Mouse (Mus musculus): ENCODE data around the gene Pdzd8. TPM values are rescaled to one million over a fixed set of nuclear protein-coding genes. Genes with fewer than 3 reads are reported as not detected.

Pdzd8 gene
- total RNA-seq, 2 experiments from 2014 or later = 46.7 to 62.5 TPM

DNA sequence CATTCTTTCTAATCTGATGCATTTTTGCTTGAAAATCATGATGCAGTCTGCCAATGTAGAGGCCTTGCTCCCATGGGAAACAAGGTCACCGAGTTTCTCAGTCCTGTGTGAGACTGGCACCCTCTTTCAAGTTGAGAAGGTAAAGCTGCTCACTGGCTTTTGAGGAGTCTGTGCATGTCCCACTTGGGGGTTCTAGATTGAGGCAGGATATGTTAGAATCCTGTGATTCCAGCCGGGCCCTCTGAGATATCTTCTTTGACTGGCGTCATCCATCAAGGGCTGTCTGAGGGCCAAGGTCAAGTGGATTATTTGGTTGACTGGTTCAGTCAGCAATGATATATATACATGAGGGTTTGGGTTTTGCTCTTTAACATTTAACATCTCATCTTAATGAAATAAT is 63.6 kb downstream of the Pdzd8 start:
- ATAC-seq (replicated peaks; ENCODE audit: poor library complexity) = no peak

DNA sequence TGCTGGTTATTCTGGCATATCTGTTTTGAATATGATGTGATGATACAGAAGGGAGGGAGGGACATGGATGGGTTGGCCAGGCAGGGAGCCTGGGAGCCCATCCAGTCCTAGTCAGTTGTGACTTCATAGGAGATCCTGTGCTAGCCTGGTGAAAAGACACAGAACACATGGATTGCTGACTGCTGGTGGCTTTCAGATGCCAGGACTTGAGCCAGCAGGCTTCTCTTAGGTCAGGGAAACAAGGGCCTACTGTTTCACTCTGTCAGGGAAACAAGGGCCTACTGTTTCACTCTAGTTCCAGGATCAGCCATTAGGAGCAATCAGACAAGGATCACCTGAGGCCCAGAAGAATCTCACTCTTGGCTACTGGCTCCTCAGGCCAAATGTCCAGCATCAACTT is 64.7 kb downstream of the Pdzd8 start:
- ATAC-seq (replicated peaks; ENCODE audit: poor library complexity) = no peak

DNA sequence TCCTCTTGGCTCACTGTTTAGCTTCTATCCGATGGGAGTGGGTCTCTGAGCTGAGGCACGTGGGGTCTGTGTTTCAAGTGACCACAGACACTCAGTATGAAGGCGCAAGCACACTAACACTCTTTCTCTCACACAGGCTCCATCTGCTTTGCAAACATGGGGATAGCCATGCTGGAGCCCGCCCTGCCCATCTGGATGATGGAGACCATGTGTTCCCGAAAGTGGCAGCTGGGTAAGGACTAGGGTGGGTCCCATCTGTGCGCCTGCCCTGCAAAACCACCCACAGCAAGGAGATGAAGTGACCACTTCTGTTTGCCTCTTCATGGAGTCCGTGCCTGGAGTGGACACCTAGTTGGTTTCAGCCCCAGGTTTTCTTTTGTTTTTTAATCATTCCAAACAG is 69.2 kb downstream of the Pdzd8 start:
- no peak for ATAC-seq (replicated peaks; ENCODE audit: poor library complexity)

DNA sequence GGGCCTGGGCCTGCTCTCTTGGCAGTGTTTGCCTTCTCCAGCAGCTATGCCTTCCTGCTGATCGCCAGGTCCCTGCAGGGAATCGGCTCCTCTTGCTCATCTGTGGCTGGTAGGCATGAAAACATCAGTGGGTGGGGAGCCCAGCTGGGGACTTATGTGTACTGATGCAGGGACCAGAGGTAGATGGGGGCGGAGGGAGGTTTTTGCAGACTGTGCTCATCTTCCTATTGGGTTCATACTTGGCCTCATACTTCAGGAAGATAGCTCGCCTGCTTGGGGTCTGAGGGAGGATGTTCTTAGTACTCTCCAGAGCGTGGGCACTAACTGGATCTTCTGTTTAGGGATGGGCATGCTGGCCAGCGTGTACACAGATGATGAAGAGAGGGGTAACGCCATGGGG is 72.4 kb downstream of the Pdzd8 start:
- no peak for ATAC-seq (replicated peaks; ENCODE audit: poor library complexity)

DNA sequence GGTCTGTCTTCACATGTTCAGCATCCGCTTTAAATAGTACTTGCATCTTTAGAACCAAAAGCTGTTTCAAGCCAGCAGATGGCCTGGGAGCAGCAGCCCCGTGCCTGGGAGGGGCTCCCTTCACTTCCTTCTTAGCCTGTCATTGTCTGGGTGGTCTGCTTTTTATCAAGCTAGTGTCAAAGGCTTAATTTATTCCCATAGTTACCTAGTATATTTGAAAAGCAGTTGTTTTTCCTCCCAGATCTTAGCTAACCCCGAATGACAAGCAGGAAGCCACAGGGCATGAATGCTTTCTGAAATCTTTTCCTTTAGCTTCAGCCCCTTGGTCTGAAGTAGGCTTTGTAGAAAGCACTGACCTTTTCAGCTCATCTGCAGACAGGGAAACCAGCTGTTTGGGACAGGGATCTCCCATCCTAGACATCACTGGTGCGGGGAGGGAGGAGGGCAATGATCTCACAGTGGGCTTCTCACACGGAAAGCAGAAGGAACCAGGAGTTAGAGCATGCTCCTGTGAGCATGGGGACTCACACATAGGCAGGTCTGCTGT is 78.1 kb downstream of the Pdzd8 start:
- 0 out of 2 replicates have a peak, but pooled peaks have one; percentile 17 for ATAC-seq (replicated peaks; ENCODE audit: poor library complexity)

DNA sequence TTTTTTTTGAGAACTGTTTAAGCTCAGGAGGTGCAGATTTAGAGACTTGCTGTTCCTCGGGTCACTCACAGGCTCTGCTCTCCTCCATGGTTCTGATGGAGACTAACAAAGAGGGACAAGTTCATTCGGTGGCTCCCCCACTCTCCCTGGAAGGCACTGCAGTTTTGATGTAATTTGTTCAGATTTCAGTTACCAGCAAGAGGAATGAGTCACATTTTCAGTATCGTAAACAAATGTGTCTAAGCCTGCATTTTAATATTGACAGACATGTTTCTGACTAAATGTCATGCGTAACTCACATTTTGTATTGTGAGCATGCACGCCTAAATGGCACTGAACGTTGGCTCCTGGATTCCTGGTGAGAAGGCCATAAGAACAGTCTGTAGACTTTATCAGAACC is 79.7 kb downstream of the Pdzd8 start:
- ATAC-seq (replicated peaks; ENCODE audit: poor library complexity) = no peak

DNA sequence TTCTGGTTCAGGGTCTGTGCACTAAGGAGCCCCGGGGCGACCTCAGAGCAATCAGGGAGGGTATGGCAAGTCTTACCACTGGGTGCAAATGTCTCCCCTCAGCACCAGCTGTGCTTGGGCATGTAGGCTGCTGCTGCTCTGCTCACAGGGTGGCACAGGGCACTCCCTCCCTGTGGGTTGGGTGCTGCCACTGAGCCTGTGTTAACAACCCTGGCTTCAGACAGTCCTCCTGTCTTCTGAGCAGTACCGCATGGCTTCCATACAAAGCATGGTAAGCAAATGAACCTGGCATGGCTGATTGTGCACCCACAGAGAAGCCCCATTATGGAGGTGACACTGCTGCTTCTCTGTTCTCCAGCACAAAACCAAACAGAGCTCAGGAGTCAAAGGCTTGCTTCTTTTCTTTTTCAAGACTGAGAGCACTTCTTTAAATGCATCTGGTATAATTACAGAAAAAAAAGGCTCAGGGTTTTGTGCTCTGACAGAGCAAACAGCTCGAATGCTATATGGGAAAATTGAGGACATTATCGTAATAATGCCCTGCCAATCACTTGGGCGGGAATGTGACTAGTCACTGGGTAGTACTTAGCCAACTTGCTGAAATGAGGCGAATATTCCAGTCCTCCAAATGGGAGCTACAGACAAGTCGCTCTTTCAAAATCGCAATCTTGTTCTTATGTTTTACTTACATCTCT is 80.6 kb downstream of the Pdzd8 start:
- ATAC-seq (replicated peaks; ENCODE audit: poor library complexity) = 0 out of 2 replicates have a peak, but pooled peaks have one; percentile 9

DNA sequence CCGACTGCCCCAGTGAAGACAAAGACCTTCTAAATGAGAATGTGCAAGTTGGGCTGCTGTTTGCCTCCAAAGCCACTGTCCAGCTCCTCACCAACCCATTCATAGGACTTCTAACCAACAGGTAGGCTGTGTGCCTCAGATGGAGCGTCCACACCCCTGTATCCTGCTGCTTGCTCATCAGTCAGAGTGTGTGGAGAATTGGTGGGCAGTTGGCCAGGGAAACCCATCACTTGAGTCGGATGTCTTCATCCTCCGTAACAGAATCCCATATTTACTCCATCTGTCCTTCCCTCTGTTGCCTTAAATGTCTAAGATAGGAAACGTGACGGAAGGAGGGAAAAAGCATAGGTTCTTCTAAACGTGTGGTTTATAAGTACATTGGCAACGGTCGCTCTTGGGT is 82.4 kb downstream of the Pdzd8 start:
- ATAC-seq (replicated peaks; ENCODE audit: poor library complexity) = no peak

DNA sequence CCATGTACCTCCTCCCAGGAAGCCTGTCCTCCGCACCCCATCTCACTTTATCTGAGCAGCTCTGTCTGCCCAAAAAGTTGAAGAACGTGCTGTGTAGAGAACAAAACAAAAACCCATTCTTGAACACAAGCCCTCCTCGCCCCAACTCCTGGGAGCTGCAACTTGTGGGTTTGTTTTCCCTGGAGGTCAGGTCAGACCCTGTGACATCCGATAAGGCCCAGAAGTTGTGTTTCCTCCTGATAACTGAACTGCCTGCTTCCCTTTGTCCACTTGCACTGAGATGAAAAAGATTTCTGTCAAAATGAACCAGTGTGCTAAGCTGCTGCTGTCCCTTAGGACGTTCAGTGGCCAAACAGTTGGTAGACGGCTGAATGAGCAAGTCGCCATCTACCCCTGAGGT is 84.0 kb downstream of the Pdzd8 start:
- ATAC-seq (replicated peaks; ENCODE audit: poor library complexity) = peak; percentile 30

DNA sequence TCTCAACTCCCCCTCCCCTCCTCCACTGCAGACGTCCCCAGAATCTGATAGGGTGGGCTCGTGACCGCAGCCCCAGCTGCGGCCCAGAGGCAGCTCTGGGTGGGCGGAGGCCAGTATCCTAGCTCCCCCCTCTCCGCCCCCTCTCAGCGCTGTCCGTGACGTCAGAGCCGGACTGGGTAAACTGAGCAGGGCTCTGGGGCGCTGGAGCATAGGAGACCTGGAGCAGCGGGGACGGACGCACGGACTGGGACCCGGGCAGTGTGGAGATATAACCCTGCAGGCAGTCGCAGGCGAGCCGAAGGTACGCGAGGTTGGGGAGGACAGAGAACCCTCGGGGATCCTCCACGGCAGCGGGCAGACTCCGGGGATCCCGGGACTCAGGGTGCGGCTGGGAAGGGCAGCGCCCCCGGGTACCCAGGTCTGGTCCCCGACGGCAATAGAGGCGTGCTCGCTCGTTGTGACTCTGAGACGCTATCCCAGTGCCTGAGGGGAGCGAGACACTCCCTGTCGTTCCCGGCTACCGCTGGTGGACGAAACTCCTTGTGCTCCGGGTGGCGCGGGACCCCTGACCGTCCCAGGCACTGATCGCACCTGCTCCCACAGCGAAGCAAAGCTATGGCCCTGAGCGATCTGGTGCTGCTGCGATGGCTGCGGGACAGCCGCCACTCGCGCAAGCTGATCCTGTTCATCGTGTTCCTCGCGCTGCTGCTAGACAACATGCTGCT is 84.7 kb downstream of the Pdzd8 start, which contains the start of gene Slc18a2:
Slc18a2 (plus strand) TSS at position 179 of the 725 bp plus-strand sequence.
- ATAC-seq (replicated peaks; ENCODE audit: poor library complexity) = peak; percentile 65

DNA sequence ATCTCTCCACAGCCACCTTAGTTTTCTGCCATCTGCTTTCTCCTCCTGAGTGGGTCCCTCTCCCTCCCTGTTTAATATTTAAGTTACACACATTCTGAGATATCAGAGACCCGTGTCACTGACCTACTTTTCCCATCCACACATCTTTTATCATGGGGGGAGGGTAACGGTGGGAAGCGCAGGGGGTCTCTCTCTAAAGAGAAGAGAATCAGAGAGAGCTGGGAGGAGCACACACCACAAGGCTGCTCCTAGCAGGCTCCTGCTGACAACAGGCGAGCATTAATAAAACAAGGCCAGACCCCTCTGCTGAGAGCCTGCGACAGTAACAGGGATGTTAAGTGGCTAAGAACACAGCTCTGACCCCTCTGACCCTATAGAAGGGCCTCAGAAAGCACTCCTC is 85.9 kb downstream of the Pdzd8 start:
- no peak for ATAC-seq (replicated peaks; ENCODE audit: poor library complexity)

DNA sequence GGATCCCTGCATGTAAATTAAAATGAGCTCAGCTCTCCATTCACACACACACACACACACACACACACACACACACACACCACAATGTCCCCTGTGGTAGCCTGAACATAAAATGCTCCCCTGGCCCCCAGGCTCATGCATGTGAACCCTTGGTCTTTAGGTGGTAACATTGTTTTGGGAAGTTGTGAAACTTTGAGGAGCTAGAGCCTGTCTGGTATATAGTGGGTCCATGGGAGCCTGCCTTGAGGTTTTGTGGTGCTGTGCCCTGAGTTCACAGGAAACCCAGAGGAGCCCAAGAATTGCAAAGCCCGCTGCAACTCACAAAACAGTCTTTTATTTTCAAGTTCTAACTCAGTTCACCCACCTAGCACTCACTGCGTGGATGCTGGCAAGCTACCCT is 92.9 kb downstream of the Pdzd8 start:
- ATAC-seq (replicated peaks; ENCODE audit: poor library complexity) = peak; percentile 66

DNA sequence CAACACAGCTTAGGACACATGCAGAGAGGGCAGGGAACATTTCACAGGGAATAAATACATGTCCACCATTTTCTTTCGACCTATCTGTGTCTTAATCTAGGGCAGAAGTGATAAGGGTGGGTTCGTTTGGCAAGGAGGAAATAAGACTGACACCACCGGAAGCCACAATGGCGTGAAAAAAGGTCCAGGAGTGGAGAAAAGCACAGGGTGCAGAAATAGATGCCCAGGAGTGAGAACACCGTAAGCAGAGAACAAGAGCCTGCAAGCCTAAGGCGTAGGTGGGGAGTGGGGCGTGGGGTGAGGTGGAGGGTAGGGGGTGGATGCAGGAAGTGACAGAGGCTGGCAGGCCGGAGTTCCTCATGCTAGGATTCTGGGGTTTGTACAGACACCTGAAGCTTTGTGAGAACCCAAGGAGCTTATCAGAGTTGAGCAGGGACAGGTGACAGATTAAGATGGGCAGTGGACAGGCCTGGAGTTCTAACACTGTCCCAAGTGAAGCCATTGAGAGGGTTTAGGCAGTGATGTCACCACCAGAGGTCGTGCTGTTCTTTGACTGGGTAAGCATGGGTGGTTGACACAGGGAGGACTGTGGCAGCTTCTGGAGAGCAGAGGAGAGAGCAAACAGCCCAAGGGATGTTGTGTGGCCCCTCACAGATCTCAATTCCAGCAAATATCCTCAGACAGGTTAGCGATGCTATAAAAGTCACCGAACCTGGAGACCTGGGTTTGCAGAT is 96.9 kb downstream of the Pdzd8 start:
- peak; percentile 62 for ATAC-seq (replicated peaks; ENCODE audit: poor library complexity)

DNA sequence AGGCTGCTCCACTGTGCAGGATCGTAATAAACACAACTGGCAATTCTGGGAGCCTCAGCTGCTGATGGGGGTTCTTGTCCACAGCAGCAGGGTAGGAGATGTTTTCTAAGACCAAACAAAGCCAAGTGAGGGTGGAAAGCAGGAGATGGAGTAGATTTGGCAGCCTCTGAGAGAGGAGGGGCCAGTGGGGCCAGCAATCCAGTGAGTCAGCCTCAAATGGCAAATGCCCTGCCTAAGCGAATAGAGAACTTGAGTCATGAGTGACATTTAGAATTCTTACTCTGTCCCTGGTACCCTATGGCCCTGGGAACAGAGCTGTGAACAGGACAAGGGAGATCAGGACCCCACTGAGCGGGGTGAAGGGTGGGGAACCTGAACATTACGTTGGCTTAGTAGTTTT is 97.4 kb downstream of the Pdzd8 start:
- ATAC-seq (replicated peaks; ENCODE audit: poor library complexity) = peak; percentile 9; the same call in 1 of the 2 replicates

Other genes starting within 250 kb of the Pdzd8 start
- gene Vax1, start 175.7 kb downstream of the Pdzd8 start, total RNA-seq (2015) = not detected in 2 replicates
- gene Vax1, start 175.7 kb downstream of the Pdzd8 start, total RNA-seq (2017) = not detected in 2 replicates
- not detected in 2 replicates for gene Kcnk18, start 126.6 kb downstream of the Pdzd8 start, total RNA-seq (2015)
- not detected in 2 replicates for gene Kcnk18, start 126.6 kb downstream of the Pdzd8 start, total RNA-seq (2017)
- 4.6 and 9.5 TPM in 2 replicates for gene Slc18a2, start 84.9 kb downstream of the Pdzd8 start, total RNA-seq (2015)
- 2.2 and 3.8 TPM in 2 replicates for gene Slc18a2, start 84.9 kb downstream of the Pdzd8 start, total RNA-seq (2017)
- 1,076 and 1,152 TPM in 2 replicates for gene Rps12-ps3, start 23.5 kb downstream of the Pdzd8 start, total RNA-seq (2015)
- gene Rps12-ps3, start 23.5 kb downstream of the Pdzd8 start, total RNA-seq (2017) = 820 and 1,286 TPM in 2 replicates
- gene Emx2, start 112.6 kb upstream of the Pdzd8 start, total RNA-seq (2015) = not detected in 2 replicates
- not detected in 2 replicates for gene Emx2, start 112.6 kb upstream of the Pdzd8 start, total RNA-seq (2017)